Mouse (Mus musculus) spleen, adult 2 months (tissue): ENCODE data around the gene Ampd3. TPM values are rescaled to one million over a fixed set of nuclear protein-coding genes. Genes with fewer than 3 reads are reported as not detected.

ENCODE experiments used
- DNase-seq, 2 experiments: peaks; one replicate each; pipeline versions ENCODE4 v3.0.0 to v3.0.0-alpha.2; 2012 to 2021; ENCODE audit warnings: low spot score in 2 of 2, low read depth in 1 of 2
- H3K27ac ChIP-seq: fragments of 200-500 bp; 2 replicates; pipeline ENCODE4 v1.5.1; 2012; ENCODE audit warnings: low read length, inconsistent platforms; ENCODE audit not compliant: insufficient read depth
- H3K27me3 ChIP-seq: fragments of 200-500 bp; 2 replicates; pipeline ENCODE4 v1.6.1; 2012; ENCODE audit warnings: mild to moderate bottlenecking, moderate library complexity, low read length, inconsistent platforms; ENCODE audit not compliant: control insufficient read depth, insufficient read depth
- H3K36me3 ChIP-seq: fragments of 200-500 bp; 2 replicates; pipeline ENCODE4 v1.6.1; 2012; ENCODE audit warnings: mild to moderate bottlenecking, low read length, inconsistent platforms; ENCODE audit not compliant: control insufficient read depth, insufficient read depth
- H3K4me1 ChIP-seq: fragments of 200-500 bp; 2 replicates; pipeline ENCODE4 v1.6.1; 2011; ENCODE audit warnings: inconsistent platforms; ENCODE audit not compliant: control insufficient read depth, insufficient read depth, insufficient read length
- H3K4me3 ChIP-seq: fragments of 200-500 bp; 2 replicates; pipeline ENCODE4 v1.5.1; 2011; ENCODE audit warnings: mild to moderate bottlenecking, inconsistent platforms; ENCODE audit not compliant: insufficient read depth, insufficient read length; ENCODE audit errors: extremely low read depth
- CTCF ChIP-seq: fragments of 200-500 bp; IDR thresholded peaks from 2 replicates; pipeline ENCODE4 v1.5.1; 2011; ENCODE audit warnings: mild to moderate bottlenecking, inconsistent platforms; ENCODE audit not compliant: insufficient read depth, insufficient read length, insufficient replicate concordance; ENCODE audit errors: extremely low read depth
- POLR2A ChIP-seq: fragments of 200-500 bp; IDR thresholded peaks from 2 replicates; pipeline ENCODE4 v1.6.1; 2011; ENCODE audit warnings: low read depth, low read length, inconsistent platforms
- WGBS: fragments of 180-500 bp; shearing (Covaris S2); methylation state at CpG from one replicate; pipeline ENCODE4 v1.1.7; 2018; 5-methylcytosine and 5-hydroxymethylcytosine counted together
- polyA plus RNA-seq: library from polyadenylated mRNA; depleted of rRNA; stranded (reverse); fragments of >200 nt; gene quantifications from 2 replicates; pipeline ENCODE4 v1.2.3, GENCODE M21; 2012

The Ampd3 gene
- polyA plus RNA-seq, 1 experiment, result 15.8 TPM

- no peak overlapping the region for H3K4me3 ChIP-seq
- H3K27me3 ChIP-seq, result no peaks in the 10 kb centered on the region
- 92% methylated on average over 13 of the region's 13 CpGs for WGBS
- TF ChIP-seq CTCF (no peak), POLR2A (no peak)
- peaks cover 28% of the 10 kb centered on the region for H3K36me3 ChIP-seq
- H3K27ac ChIP-seq, result no peak overlapping the region
- H3K4me1 ChIP-seq, result no peaks in the 10 kb centered on the region
- DNase-seq, result no peak
Observed at GRCm38 (mm10) chr7:110807460-110808030, 39.5 kb downstream of the Ampd3 start.

- Histone ChIP-seq H3K4me1 (no peaks in the 10 kb centered on the region), H3K36me3 (peaks cover 18% of the 10 kb centered on the region), H3K27me3 (no peaks in the 10 kb centered on the region), H3K27ac (no peak overlapping the region), H3K4me3 (no peak overlapping the region)
- DNase-seq, result no peak
- no peak for TF ChIP-seq CTCF
- no peak for TF ChIP-seq POLR2A
- 62% methylated on average over 3 of the region's 3 CpGs for WGBS
Observed at GRCm38 (mm10) chr7:110808962-110809361, 41.0 kb downstream of the Ampd3 start.

GRCm38 (mm10) chr7:110809585-110810557, 41.9 kb downstream of the Ampd3 start:
- 94% methylated on average over 18 of the region's 18 CpGs for WGBS
- Histone ChIP-seq H3K36me3 (peaks cover 11% of the 10 kb centered on the region), H3K4me3 (no peak overlapping the region), H3K27ac (no peak overlapping the region), H3K4me1 (no peaks in the 10 kb centered on the region), H3K27me3 (no peaks in the 10 kb centered on the region)
- TF ChIP-seq POLR2A (no peak), CTCF (no peak)
- DNase-seq, result no peak

GRCm38 (mm10) chr7:110810995-110811394, 43.0 kb downstream of the Ampd3 start:
- Histone ChIP-seq H3K4me3 (no peak overlapping the region), H3K27ac (no peak overlapping the region), H3K36me3 (peaks cover 13% of the 10 kb centered on the region), H3K4me1 (no peaks in the 10 kb centered on the region), H3K27me3 (no peaks in the 10 kb centered on the region)
- WGBS, result 93% methylated on average over 8 of the region's 8 CpGs
- DNase-seq, result no peak
- TF ChIP-seq POLR2A, result no peak
- no peak for TF ChIP-seq CTCF

- Histone ChIP-seq H3K4me3 (no peak overlapping the region), H3K27me3 (no peaks in the 10 kb centered on the region), H3K4me1 (no peaks in the 10 kb centered on the region), H3K27ac (no peak overlapping the region), H3K36me3 (peaks cover 13% of the 10 kb centered on the region)
- no peak for DNase-seq
- WGBS, result 85% methylated on average over 5 of the region's 5 CpGs
- TF ChIP-seq CTCF, result no peak
- TF ChIP-seq POLR2A, result no peak
Observed at GRCm38 (mm10) chr7:110811529-110811928, 43.5 kb downstream of the Ampd3 start.

GRCm38 (mm10) chr7:110813983-110814382, 46.0 kb downstream of the Ampd3 start:
- Histone ChIP-seq H3K4me1 (no peaks in the 10 kb centered on the region), H3K27me3 (no peaks in the 10 kb centered on the region), H3K4me3 (no peak overlapping the region), H3K36me3 (peaks cover 12% of the 10 kb centered on the region), H3K27ac (no peak overlapping the region)
- WGBS, result 88% methylated on average over 1 of the region's 1 CpGs
- no peak for TF ChIP-seq POLR2A
- TF ChIP-seq CTCF, result no peak
- DNase-seq, result no peak

- Histone ChIP-seq H3K4me3 (no peak overlapping the region), H3K4me1 (no peaks in the 10 kb centered on the region), H3K36me3 (peaks cover 10% of the 10 kb centered on the region), H3K27ac (no peak overlapping the region), H3K27me3 (no peaks in the 10 kb centered on the region)
- TF ChIP-seq POLR2A (no peak), CTCF (peak; percentile 68; the same call in 1 of the 2 replicates)
- DNase-seq, result peak; percentile 42 to 45
- 67% methylated on average over 5 of the region's 5 CpGs for WGBS
Observed at GRCm38 (mm10) chr7:110816037-110816436, 48.0 kb downstream of the Ampd3 start.
